Mouse (Mus musculus): ENCODE measurements around the gene Sstr1.

The Sstr1 gene

GRCm38 (mm10) chr12:58211163-58212071 lies at the start of gene Sstr1:
Sstr1 (plus strand) TSS chr12:58211772.
- DNase-seq (ENCODE audit: low read depth), result no peak

GRCm38 (mm10) chr12:58198810-58199209 lies 12.8 kb upstream of the Sstr1 start:
- no peak for DNase-seq (ENCODE audit: low read depth)

- DNase-seq (ENCODE audit: low read depth), result no peak
Observed at GRCm38 (mm10) chr12:58201190-58201589, 10.4 kb upstream of the Sstr1 start.

DNA sequence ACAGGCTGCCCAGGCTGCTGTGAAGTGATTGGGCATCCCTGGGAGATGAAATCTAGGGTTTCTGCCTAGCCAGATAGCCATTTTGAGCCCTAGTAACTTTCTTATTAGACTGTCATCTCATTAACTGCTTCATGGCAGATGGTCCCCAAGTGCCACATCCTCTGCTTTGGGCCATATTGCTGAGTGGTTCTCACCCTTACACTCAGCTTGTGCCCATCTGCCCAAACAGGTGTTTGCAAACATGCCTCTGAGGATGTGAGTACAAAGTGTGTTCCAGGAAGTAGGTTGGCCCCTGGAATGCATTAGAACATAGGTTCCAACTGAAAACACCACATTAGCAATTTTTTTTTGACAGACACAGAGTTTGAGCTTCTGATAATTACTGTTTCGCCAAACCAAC lies 3.6 kb upstream of the Sstr1 start:
- DNase-seq (ENCODE audit: low read depth), result no peak

DNA sequence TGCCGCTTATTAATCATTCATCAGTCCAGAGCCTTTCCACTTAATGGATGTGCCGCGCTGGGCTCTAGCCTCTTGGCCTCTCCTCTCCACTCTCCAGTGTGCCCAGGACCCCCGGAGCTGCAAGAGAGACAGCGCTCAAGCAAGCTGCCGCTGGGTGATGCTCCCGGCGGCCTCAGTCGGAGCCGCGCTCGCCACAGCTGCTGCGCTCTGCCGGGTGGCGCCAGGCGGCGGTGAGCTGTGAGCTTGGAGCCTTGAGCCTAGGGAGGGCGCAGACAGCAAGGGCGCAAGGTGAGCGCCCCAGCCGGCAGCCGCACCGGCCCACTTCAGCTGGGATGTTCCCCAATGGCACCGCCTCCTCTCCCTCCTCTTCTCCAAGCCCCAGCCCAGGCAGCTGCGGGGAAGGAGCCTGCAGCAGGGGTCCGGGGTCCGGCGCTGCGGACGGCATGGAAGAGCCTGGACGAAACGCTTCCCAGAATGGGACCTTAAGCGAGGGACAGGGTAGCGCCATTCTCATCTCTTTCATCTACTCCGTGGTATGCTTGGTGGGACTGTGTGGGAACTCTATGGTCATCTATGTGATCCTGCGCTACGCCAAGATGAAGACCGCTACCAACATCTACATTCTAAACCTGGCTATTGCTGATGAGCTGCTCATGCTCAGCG lies 820 bp downstream of the Sstr1 start:
- no peak for DNase-seq (ENCODE audit: low read depth)

DNA sequence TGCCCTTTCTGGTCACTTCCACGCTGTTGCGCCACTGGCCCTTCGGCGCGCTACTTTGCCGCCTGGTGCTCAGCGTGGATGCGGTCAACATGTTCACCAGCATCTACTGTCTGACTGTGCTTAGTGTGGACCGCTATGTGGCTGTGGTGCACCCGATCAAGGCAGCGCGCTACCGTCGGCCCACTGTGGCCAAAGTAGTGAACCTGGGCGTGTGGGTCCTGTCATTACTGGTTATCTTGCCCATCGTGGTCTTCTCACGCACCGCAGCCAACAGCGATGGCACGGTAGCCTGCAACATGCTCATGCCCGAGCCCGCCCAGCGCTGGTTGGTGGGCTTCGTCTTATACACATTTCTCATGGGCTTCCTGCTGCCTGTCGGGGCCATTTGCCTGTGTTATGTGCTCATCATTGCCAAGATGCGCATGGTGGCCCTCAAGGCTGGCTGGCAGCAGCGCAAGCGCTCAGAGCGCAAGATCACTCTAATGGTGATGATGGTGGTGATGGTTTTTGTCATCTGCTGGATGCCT lies 1.4 kb downstream of the Sstr1 start:
- no peak for DNase-seq (ENCODE audit: low read depth)

DNA sequence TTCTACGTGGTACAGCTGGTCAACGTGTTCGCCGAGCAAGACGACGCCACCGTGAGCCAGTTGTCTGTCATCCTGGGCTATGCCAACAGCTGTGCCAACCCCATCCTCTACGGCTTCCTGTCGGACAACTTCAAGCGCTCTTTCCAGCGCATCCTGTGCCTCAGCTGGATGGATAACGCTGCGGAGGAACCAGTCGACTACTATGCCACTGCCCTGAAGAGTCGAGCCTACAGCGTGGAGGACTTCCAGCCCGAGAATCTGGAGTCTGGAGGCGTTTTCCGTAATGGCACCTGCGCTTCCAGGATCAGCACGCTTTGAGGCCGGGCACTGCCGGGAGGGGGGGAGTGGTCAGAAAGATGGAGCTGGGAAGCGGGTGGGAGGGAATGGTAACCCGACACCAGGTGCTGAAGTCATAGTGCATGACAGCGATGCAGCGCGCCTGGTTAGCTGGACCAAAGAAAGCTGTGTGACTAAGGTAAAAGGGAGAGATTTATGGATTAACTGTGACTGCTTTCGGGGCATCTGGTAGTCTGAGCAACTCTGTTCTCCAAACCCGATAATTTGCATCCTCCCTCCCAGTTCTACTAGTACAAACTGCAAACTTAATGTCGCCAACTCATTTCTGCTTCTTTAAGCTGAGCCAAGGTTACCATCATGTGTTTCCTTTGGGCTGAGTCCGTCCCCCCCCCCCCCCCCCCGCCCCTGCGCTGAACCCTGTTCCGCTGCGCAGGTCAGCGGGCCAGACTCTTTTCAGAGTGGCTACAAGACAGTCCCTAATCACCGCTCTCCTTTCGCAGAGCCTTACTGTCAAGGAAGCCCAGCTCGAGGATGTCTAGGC lies 2.1 kb downstream of the Sstr1 start:
- no peak for DNase-seq (ENCODE audit: low read depth)

DNA sequence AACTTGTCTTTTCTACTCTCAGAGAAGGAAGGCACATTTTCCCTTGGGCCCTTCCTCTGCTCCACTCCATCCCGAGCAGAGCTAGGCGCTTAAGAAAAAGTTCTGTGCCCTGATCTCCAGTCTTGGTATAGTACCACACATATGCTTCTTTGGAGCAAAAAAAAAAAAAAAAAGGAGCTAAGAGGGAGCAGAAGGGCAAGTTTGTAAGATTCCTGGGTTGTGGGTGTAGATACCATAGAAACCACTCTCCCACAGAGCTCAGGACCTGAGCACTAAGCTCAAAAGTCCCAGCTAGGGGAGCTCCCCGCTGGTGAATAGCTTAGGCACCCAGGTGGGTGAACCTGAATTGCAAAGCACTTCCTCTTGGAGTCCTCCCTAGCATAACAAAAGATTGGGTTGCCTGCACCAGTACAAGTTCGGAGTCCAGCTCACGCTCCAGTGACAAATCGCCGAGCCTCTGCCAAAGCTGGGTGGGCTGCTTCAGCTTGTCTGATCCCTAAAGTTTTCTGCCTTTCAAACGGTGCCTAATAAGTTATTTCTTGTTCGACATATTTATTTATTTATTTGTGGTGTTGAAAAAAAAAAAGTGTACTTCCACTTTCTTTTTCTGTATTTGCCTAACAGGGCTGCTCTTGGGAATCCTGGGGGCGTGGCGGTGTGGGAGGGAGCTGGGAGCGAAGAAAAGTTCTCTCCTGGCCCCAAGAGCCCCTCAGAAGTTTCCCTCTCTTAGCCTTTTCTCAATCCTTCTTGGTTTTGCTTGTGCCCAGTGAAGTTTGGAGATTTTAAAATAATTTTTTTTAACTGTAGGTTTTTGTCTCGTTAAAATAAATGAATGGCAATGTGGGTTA lies 2.9 kb downstream of the Sstr1 start:
- DNase-seq (ENCODE audit: low read depth), result no peak

GRCm38 (mm10) chr12:58216218-58216617 lies 4.6 kb downstream of the Sstr1 start:
- DNase-seq (ENCODE audit: low read depth), result no peak

GRCm38 (mm10) chr12:58219078-58219477 lies 7.5 kb downstream of the Sstr1 start:
- no peak for DNase-seq (ENCODE audit: low read depth)

DNA sequence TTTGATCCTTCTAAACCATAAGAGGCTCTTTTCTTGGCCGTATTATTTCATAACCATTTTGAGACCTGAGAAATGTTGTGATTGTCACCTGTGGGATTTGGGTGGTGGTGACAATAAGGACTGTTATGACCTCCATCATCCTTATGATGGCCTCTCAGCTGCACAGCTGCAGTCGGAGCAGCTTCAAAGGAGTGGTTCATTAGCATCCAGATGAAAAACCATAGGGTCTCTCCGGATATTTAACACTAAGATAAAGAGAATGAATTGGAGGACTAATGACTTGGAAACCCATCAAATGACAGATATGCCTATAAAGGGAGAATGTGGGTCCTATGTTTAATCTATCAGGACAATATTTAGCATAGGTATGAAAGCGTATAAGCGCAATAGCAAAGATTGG lies 14.1 kb downstream of the Sstr1 start:
- no peak for DNase-seq (ENCODE audit: low read depth)

- DNase-seq (ENCODE audit: low read depth), result no peak
Observed at GRCm38 (mm10) chr12:58232489-58232888, 20.9 kb downstream of the Sstr1 start.

- no peak for DNase-seq (ENCODE audit: low read depth)
Observed at GRCm38 (mm10) chr12:58251901-58252300, 40.3 kb downstream of the Sstr1 start.

All from naive thymus-derived CD4-positive, alpha-beta T cell, adult 2 months (primary cell).